Mouse (Mus musculus) left cerebral cortex, adult 8-10 months (tissue): ENCODE measurements around the gene Ephb4. TPM values are rescaled to one million over a fixed set of nuclear protein-coding genes. Genes with fewer than 3 reads are reported as not detected.

Source experiments
- DNase-seq, 2 experiments: peaks; one replicate each; pipeline ENCODE4 v3.0.0; 2022; ENCODE audit warnings: low spot score in 2 of 2
- total RNA-seq, 4 experiments: library from RNA; stranded (reverse); gene quantifications; 2 replicates each; pipeline ENCODE4 v1.2.4; 2022

Gene Ephb4
- total RNA-seq, 4 experiments from 2014 or later: 4.4 to 7.2 (median 5.2) TPM

- DNase-seq: no peak
These were observed 15.6 kb upstream of the Ephb4 start for GRCm38 (mm10) chr5:137334317-137334716.

- no peak for DNase-seq
These were observed 14.8 kb upstream of the Ephb4 start for GRCm38 (mm10) chr5:137335066-137335465.

- no peak for DNase-seq
These were observed 12.7 kb upstream of the Ephb4 start for GRCm38 (mm10) chr5:137337190-137337589.

GRCm38 (mm10) chr5:137338256-137338655 is 11.7 kb upstream of the Ephb4 start:
- DNase-seq: peak; percentile 62 to 88

GRCm38 (mm10) chr5:137338663-137339289 is 11.1 kb upstream of the Ephb4 start:
- DNase-seq: no peak

GRCm38 (mm10) chr5:137339290-137339979 is 10.5 kb upstream of the Ephb4 start:
- no peak for DNase-seq

GRCm38 (mm10) chr5:137340222-137340621 is 9.7 kb upstream of the Ephb4 start:
- no peak for DNase-seq

- DNase-seq: no peak
These were observed 7.4 kb upstream of the Ephb4 start for GRCm38 (mm10) chr5:137342407-137343012.

GRCm38 (mm10) chr5:137343412-137343811 is 6.5 kb upstream of the Ephb4 start:
- DNase-seq: no peak

- no peak for DNase-seq
These were observed 6.0 kb upstream of the Ephb4 start for GRCm38 (mm10) chr5:137343869-137344268.

GRCm38 (mm10) chr5:137345821-137346220 is 4.1 kb upstream of the Ephb4 start:
- DNase-seq: no peak

- DNase-seq: no peak
These were observed 3.5 kb upstream of the Ephb4 start for GRCm38 (mm10) chr5:137346388-137346787.

- DNase-seq: no peak
These were observed 2.9 kb upstream of the Ephb4 start for GRCm38 (mm10) chr5:137346983-137347382.

GRCm38 (mm10) chr5:137347856-137348255 is 2.1 kb upstream of the Ephb4 start:
- DNase-seq: no peak

GRCm38 (mm10) chr5:137348482-137349383 is 1.2 kb upstream of the Ephb4 start:
- no peak for DNase-seq

GRCm38 (mm10) chr5:137350205-137351057 is 522 bp downstream of the Ephb4 start:
- DNase-seq: no peak

- DNase-seq: no peak
These were observed 1.1 kb downstream of the Ephb4 start for GRCm38 (mm10) chr5:137351058-137351380.

- no peak for DNase-seq
These were observed 1.5 kb downstream of the Ephb4 start for GRCm38 (mm10) chr5:137351394-137351793.

- DNase-seq: no peak
These were observed 2.4 kb downstream of the Ephb4 start for GRCm38 (mm10) chr5:137352011-137352975.

- no peak for DNase-seq
These were observed 4.2 kb downstream of the Ephb4 start for GRCm38 (mm10) chr5:137354091-137354490.
